Comparison of ENCODE assay signal across 34 mouse cellular contexts in the genomic region with DNA sequence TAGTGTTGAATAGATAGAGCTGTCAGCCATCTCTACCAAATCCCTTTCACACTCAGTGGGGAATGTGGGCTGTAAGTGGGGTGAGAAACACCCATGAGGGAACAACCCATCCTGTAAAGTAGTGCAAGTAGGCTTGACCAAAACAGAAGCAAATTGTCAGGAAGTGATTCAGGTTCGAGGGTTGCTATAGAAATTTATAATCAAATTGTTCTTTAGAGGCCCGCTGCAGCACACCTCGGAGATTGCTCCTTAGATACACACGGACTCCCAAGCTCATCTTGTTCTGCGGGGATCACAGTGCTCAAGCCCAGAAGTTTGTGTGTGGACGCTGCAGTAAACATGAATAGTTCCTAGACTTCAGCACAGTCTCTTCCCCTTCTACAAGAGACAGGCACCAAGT. TPM values are rescaled to one million over a fixed set of nuclear protein-coding genes. Genes with fewer than 3 reads are reported as not detected.
"Had no signal": no experiment of that assay in that cellular context is flagged by ENCODE, and none has a peak within 500 bp of the region (broad histone marks: within the 10 kb centered on the region; RNA-seq: fewer than 3 reads in every experiment).

TSS of gene Klrg1 (minus strand) at position 101 of the 400 bp plus-strand sequence.

- H3K27me3 ChIP-seq: heart, embryonic 13.5 days; heart, embryonic 15.5 days; hindbrain, embryonic 13.5 days; hindbrain, embryonic 15.5 days; intestine, embryonic 15.5 days; limb, embryonic 13.5 days; limb, embryonic 15.5 days; liver, embryonic 12.5 days had no signal

- H3K4me3 ChIP-seq: gastrocnemius, adult 2 months; heart, embryonic 10.5 days; heart, embryonic 13.5 days; heart, embryonic 15.5 days; hindbrain, embryonic 13.5 days; hindbrain, embryonic 15.5 days; intestine, embryonic 15.5 days; limb, embryonic 13.5 days; limb, embryonic 15.5 days; liver, embryonic 12.5 days had no signal

- H3K9me3 ChIP-seq: heart, embryonic 10.5 days; heart, embryonic 13.5 days; heart, embryonic 15.5 days; hindbrain, embryonic 13.5 days; hindbrain, embryonic 15.5 days; intestine, embryonic 15.5 days; limb, embryonic 13.5 days; limb, embryonic 15.5 days; liver, embryonic 12.5 days had no signal

- H3K4me2 ChIP-seq: heart, embryonic 13.5 days; heart, embryonic 15.5 days; hindbrain, embryonic 13.5 days; hindbrain, embryonic 15.5 days; intestine, embryonic 15.5 days; limb, embryonic 13.5 days; limb, embryonic 15.5 days; liver, embryonic 12.5 days had no signal

- H3K9ac ChIP-seq: heart, embryonic 13.5 days; heart, embryonic 15.5 days; hindbrain, embryonic 13.5 days; hindbrain, embryonic 15.5 days; intestine, embryonic 15.5 days; limb, embryonic 13.5 days; limb, embryonic 15.5 days; liver, embryonic 12.5 days; liver, embryonic 14.5 days had no signal

- H3K27ac ChIP-seq: gastrocnemius, adult 2 months; heart, embryonic 10.5 days; heart, embryonic 13.5 days; heart, embryonic 15.5 days; hindbrain, embryonic 13.5 days; hindbrain, embryonic 15.5 days; hindbrain, postnatal 0 days; intestine, embryonic 15.5 days; limb, embryonic 13.5 days; limb, embryonic 15.5 days; liver, embryonic 12.5 days; liver, embryonic 14.5 days had no signal

- ATAC-seq: hindbrain, postnatal 0 days; intestine, embryonic 15.5 days; intestine, postnatal 0 days; liver, embryonic 12.5 days had no signal

- H3K4me1 ChIP-seq: heart, embryonic 10.5 days; heart, embryonic 13.5 days; heart, embryonic 15.5 days; hindbrain, embryonic 13.5 days; hindbrain, embryonic 15.5 days; intestine, embryonic 15.5 days; limb, embryonic 13.5 days; limb, embryonic 15.5 days had no signal

- DNase-seq: gastrocnemius, adult 2 months; gastrocnemius, postnatal 10 days; gastrocnemius, postnatal 25 days; heart, adult 18-20 months; heart, postnatal 14 days; heart, postnatal 36 days; kidney, adult 18-20 months; kidney, adult 8-10 months; kidney, postnatal 10 days; kidney, postnatal 25 days; kidney, postnatal 4 days; layer of hippocampus, adult 9-11 months; layer of hippocampus, postnatal 36 days; left cerebral cortex, postnatal 4 days had no signal

- H3K36me3 ChIP-seq: heart, embryonic 10.5 days; heart, embryonic 13.5 days; heart, embryonic 15.5 days; hindbrain, embryonic 13.5 days; hindbrain, embryonic 15.5 days; intestine, embryonic 15.5 days; limb, embryonic 13.5 days; limb, embryonic 15.5 days; liver, embryonic 12.5 days had no signal

RNA-seq across cellular contexts. Expression of gene Klrg1, which starts in this region (rescaled TPM):
- total RNA-seq: gastrocnemius, adult 2 months; gastrocnemius, postnatal 10 days; gastrocnemius, postnatal 25 days; gastrocnemius, postnatal 4 days; granulocyte monocyte progenitor cell, adult 5-6 weeks; heart, adult 8-10 months; heart, postnatal 14 days; heart, postnatal 36 days; hematopoietic stem cell, adult 5-6 weeks had no signal
- polyA plus RNA-seq: heart, embryonic 10.5 days; heart, embryonic 13.5 days; heart, embryonic 15.5 days; heart, postnatal 0 days; intestine, embryonic 15.5 days; kidney, embryonic 14.5 days; kidney, embryonic 16.5 days; liver, adult 2 months; liver, embryonic 12.5 days; liver, embryonic 14.5 days had no signal
